Mouse (Mus musculus) gastrocnemius, postnatal 10 days (tissue): Measurements from ENCODE around the gene Csf1. TPM values are rescaled to one million over a fixed set of nuclear protein-coding genes. Genes with fewer than 3 reads are reported as not detected.

Experiments used
- DNase-seq: peaks from one replicate; pipeline ENCODE4 v3.0.0; 2021; ENCODE audit warnings: mixed read lengths
- total RNA-seq, 2 experiments: library from RNA; stranded (reverse); gene quantifications; 2 replicates each; pipeline ENCODE4 v1.2.3; 2021

Gene Csf1
- total RNA-seq, 2 experiments from 2014 or later = 14.2 to 21.4 TPM

- no peak for DNase-seq
Measured at GRCm38 (mm10) chr3:107783315-107783714, 23.0 kb upstream of the Csf1 start.

- no peak for DNase-seq
Measured at GRCm38 (mm10) chr3:107781304-107781703, 21.0 kb upstream of the Csf1 start.

GRCm38 (mm10) chr3:107778016-107778415 lies 17.7 kb upstream of the Csf1 start:
- DNase-seq = no peak

DNA sequence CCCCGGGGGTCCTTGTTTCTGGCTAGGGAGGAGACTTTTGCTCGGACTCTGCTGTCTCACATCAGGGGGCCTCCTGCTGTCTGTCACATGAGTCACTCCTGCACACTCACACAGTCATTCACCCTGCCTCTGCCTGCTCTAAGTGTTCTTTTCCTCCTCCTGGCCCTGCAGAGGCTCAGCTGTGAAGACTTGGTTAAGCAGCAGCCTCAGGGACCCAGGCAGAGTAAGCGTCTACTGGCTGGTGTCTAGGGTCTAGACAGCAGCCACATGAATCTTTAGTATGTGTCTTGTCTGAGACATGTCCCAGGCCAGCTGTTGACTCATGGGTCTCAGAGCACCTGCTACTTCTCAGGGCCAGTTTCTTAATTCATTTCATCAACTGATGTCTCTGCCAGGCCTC lies 16.0 kb upstream of the Csf1 start:
- DNase-seq = no peak

- DNase-seq = no peak
Measured at GRCm38 (mm10) chr3:107775736-107776135, 15.5 kb upstream of the Csf1 start.

DNA sequence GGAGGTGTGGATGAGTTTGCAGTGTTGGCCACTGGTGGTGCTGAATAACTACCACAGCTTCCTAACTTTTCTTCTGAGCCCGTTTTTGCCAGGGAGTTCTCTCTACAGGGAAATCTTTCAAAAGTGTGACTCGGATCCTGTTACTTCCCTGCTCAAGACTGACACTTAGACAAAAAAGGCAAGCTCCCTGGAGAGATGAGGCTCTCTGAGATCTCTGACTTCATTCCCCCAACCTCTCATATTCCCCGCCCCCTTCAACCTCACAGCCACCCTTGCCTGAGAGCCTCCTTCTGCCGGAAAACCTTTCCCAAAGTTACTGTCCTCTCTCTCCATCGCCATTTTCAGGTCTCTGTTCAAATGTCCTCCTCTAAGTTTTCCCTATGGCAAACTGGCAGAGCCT lies 14.8 kb upstream of the Csf1 start:
- no peak for DNase-seq

DNA sequence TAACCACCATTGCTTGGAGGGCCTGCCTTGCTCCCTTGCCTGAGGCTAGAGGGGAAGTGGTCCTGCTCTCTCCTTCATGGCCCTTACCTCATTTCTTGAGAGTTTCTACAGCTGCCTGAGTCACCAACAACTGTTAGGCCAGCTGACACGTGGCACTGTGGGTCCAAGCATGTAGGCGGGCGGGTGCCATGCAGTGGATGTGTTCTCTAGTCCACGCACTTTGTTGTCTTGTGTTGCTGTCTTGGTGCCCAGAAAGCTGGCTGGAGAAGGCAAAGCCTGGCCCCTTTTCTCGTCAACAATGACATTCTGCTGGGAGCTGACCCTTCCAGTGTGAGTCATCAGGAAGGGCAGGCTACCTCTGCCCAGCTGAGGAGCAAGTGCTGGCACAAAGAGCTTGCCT lies 12.6 kb upstream of the Csf1 start:
- no peak for DNase-seq

DNA sequence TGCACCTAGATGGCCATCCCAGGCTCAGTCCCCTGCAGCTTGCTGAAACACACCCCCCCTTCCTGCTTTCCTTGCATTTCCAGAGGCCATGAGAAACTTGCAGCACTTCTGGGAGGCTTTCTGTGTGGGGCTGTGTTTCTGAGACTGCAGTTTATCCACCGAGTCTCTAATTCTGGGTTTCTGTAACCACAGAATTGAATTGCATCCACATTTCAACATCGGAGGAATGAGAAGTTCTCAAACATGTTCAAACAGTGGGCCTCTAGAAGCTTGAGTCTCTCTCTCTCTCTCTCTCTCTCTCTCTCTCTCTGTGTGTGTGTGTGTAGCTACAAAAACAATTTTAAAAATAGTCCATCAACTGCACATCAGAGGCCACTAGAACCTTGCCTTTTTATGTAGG lies 9.4 kb upstream of the Csf1 start:
- DNase-seq = no peak

GRCm38 (mm10) chr3:107768104-107768989 lies 8.1 kb upstream of the Csf1 start:
- no peak for DNase-seq

DNA sequence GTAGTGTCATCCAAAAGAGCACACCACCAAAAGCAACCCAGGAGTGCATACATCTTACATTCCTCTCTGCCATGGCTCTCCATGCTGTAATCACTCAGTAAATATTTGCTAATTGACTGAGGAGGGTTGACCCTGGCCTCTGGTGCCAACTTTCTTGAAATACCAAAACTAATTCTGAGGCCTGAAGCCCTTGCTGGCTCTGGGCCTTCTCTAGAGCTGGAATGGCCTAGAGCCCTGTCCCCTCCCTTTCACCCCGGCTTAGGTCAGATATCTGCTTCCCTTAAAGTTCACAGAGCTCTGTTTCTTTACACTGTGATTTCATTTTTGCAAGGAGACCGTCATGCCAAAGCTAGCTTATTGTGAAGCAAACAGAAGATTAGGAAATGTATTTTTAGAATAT lies 6.5 kb upstream of the Csf1 start:
- no peak for DNase-seq

GRCm38 (mm10) chr3:107765979-107766378 lies 5.7 kb upstream of the Csf1 start:
- DNase-seq = no peak

DNA sequence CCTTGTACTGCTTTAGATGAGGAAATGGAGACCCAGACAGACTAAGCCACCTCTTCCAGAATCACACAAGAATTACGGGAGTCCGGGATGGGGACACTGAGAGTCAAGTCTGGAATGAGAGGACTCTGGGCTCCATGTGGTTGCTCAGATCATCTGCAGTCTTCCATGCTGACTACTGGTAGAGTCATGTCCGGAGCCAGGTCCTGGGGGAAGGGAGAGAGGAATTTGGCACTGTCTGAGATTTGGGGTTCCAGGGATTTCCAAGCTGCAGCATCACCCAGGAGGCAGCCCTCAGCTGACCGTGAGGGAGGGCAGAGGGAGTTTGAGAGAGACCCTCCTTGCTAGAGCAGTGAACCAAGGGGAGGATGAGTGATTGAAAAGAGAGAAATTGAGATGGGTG lies 3.3 kb upstream of the Csf1 start:
- DNase-seq = no peak

- no peak for DNase-seq
Measured at GRCm38 (mm10) chr3:107761446-107761845, 1.2 kb upstream of the Csf1 start.

DNA sequence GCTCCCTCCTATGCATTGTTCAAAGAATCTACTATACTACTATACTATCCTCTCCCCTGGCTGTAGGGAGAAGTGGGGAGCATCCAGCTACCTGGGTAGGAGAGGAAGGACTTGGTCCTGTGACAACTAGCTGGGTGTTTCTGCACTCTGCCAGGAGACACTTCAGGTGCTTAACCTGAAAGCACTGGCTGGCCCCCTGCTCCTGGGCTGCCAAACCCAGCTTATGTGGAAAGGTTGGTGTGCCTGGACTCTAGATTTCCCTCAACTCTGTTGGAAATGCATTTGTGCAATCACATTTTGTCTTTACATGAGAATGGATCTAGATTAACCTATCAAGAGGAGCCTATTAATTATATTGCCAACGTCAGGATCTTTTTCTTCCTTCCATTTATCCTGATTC lies 502 bp upstream of the Csf1 start:
- DNase-seq = no peak

GRCm38 (mm10) chr3:107758638-107759037 lies 1.6 kb downstream of the Csf1 start:
- no peak for DNase-seq

- DNase-seq = no peak
Measured at GRCm38 (mm10) chr3:107758176-107758575, 2.1 kb downstream of the Csf1 start.

- DNase-seq = no peak
Measured at GRCm38 (mm10) chr3:107757365-107758129, 2.7 kb downstream of the Csf1 start.

DNA sequence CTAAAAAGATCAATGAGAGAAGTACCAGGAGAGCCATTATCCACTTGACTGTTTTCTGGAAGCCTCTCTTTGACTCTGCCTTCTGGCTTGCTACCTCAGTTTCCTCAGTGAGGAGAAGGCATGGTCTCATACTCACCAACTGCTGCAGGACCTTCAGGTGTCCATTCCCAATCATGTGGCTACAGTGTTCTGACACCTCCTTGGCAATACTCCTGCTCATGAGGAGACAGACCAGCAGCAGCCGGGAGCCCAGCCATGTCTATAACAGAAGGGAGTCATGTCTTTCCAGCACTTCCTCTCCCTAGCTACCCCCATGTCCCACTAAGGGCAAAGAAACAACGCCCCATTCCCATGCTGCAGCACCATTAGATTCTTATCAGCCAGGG lies 3.8 kb downstream of the Csf1 start:
- no peak for DNase-seq

- DNase-seq = no peak
Measured at GRCm38 (mm10) chr3:107755702-107756480, 4.4 kb downstream of the Csf1 start.

DNA sequence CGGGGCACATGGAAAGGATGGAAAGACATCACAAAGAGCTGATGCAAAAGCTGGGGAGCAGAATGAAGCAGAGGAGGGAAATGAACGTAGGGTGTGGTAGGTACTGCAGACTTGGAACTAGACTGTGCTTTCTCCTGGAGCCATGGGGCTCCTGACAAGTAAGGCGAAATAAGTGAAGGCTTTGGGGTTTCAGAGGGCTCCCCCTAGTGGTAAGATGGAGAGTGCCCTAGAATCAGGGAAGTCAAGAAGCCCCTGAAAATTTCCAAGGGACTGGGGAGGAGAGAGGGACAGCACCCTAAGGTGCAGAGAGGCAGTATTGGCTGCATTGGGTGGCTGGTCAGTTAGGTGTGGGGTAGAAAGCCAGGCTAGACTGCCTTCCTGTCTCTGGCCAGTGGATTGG lies 5.6 kb downstream of the Csf1 start:
- no peak for DNase-seq

GRCm38 (mm10) chr3:107751607-107752006 lies 8.7 kb downstream of the Csf1 start:
- no peak for DNase-seq

- no peak for DNase-seq
Measured at GRCm38 (mm10) chr3:107750775-107751540, 9.3 kb downstream of the Csf1 start.
